Mouse (Mus musculus) liver, embryonic 13.5 days (tissue): ENCODE measurements around the gene Gnmt. TPM values are rescaled to one million over a fixed set of nuclear protein-coding genes. Genes with fewer than 3 reads are reported as not detected.

Experiments
- ATAC-seq: fragments of 200-750 bp; cut with Nextera tagmentation; 2 replicates; pipeline ENCODE4 v1.8.0; 2017; ENCODE audit warnings: low read depth, mild to moderate bottlenecking, moderate number of reproducible peaks, moderate library complexity
- DNase-seq: peaks from one replicate; pipeline ENCODE4 v3.0.0; 2022
- H3K27ac ChIP-seq: fragments of 300-500 bp; sonication (generic); 2 replicates; pipeline ENCODE4 v1.5.1; 2015; ENCODE audit warnings: moderate library complexity, mild to moderate bottlenecking, inconsistent platforms
- H3K27me3 ChIP-seq: fragments of 300-500 bp; sonication (generic); 2 replicates; pipeline ENCODE4 v1.6.1; 2015; ENCODE audit warnings: mild to moderate bottlenecking, inconsistent platforms
- H3K36me3 ChIP-seq: fragments of 300-500 bp; sonication (generic); 2 replicates; pipeline ENCODE4 v1.6.1; 2015; ENCODE audit warnings: mild to moderate bottlenecking, inconsistent platforms
- H3K4me1 ChIP-seq: fragments of 300-500 bp; sonication (generic); replicated peaks from 2 replicates; pipeline ENCODE4 v1.6.1; 2015; ENCODE audit warnings: inconsistent platforms
- H3K4me2 ChIP-seq: fragments of 300-500 bp; sonication (generic); 2 replicates; pipeline ENCODE4 v1.6.1; 2015; ENCODE audit warnings: inconsistent platforms, mild to moderate bottlenecking, moderate library complexity
- H3K4me3 ChIP-seq: fragments of 300-500 bp; sonication (generic); replicated peaks from 2 replicates; pipeline ENCODE4 v1.5.1; 2015; ENCODE audit warnings: mild to moderate bottlenecking, inconsistent platforms
- H3K9ac ChIP-seq: fragments of 300-500 bp; sonication (generic); 2 replicates; pipeline ENCODE4 v1.6.1; 2015; ENCODE audit warnings: mild to moderate bottlenecking, inconsistent platforms
- H3K9me3 ChIP-seq: fragments of 300-500 bp; sonication (generic); replicated peaks from 2 replicates; pipeline ENCODE4 v1.6.1; 2016; ENCODE audit warnings: inconsistent platforms
- WGBS: fragments of 180-500 bp; shearing (Covaris S2); methylation state at CpG from one replicate; pipeline ENCODE4 v1.1.7; 2015; ENCODE audit not compliant: insufficient replicate concordance; 5-methylcytosine and 5-hydroxymethylcytosine counted together
- polyA plus RNA-seq: library from polyadenylated mRNA; unstranded; fragments of >200 nt; fragmentation: Nextera tagmentation; extraction: Ambion mirVana; gene quantifications from 2 replicates; pipeline ENCODE4 v1.2.1, GENCODE M21; 2015

The Gnmt gene
- polyA plus RNA-seq, 1 experiment from 2014 or later = 11.7 TPM

GRCm38 (mm10) chr17:46680760-46681373 lies 48.1 kb downstream of the Gnmt start, which contains the start of gene Klhdc3:
TSS of gene Klhdc3 (minus strand) at chr17:46680914.
- Histone ChIP-seq H3K27me3 (no peaks in the 10 kb centered on the region), H3K36me3 (peaks cover 61% of the 10 kb centered on the region)

GRCm38 (mm10) chr17:46679843-46680759 lies 48.9 kb downstream of the Gnmt start:
- 1% methylated on average over 34 of the region's 34 CpGs for WGBS
- peaks cover 39% of the 10 kb centered on the region for H3K4me1 ChIP-seq
- no peaks in the 10 kb centered on the region for H3K9me3 ChIP-seq
- H3K36me3 ChIP-seq = peaks cover 61% of the 10 kb centered on the region
- peak overlapping the region; percentile 92 for H3K4me3 ChIP-seq
- DNase-seq (peak; percentile 33), ATAC-seq (peak; percentile 1; the same call in 1 of the 2 replicates)
- peak overlapping the region; percentile 98 for H3K4me2 ChIP-seq
- H3K27me3 ChIP-seq = no peaks in the 10 kb centered on the region
- peak overlapping the region; percentile 90 for H3K9ac ChIP-seq
- peak overlapping the region; percentile 90 for H3K27ac ChIP-seq

More at GRCm38 (mm10) chr17:46680760-46681373, 48.1 kb downstream of the Gnmt start, which contains the start of gene Klhdc3:
- H3K4me3 ChIP-seq = peak within 1 kb of the TSS; percentile 92
- DNase-seq = peak; percentile 99
- H3K9ac ChIP-seq = peak within 1 kb of the TSS; percentile 90
- ATAC-seq = peak; percentile 97
- H3K9me3 ChIP-seq = no peaks in the 10 kb centered on the region
- H3K27ac ChIP-seq = peak within 1 kb of the TSS; percentile 90
- under 1% methylated on average over 49 of the region's 49 CpGs for WGBS
- peak within 1 kb of the TSS; percentile 98 for H3K4me2 ChIP-seq
- peaks cover 37% of the 10 kb centered on the region for H3K4me1 ChIP-seq

- Histone ChIP-seq H3K9ac (peak overlapping the region; percentile 90), H3K27ac (peak overlapping the region; percentile 90), H3K4me3 (peak overlapping the region; percentile 92), H3K4me1 (peaks cover 48% of the 10 kb centered on the region), H3K9me3 (no peaks in the 10 kb centered on the region), H3K27me3 (no peaks in the 10 kb centered on the region), H3K4me2 (peak overlapping the region; percentile 98), H3K36me3 (peaks cover 55% of the 10 kb centered on the region)
- ATAC-seq (no peak), DNase-seq (no peak)
- WGBS = 66% methylated on average over 9 of the region's 9 CpGs
Measured at GRCm38 (mm10) chr17:46678911-46679310, 50.1 kb downstream of the Gnmt start.

- Histone ChIP-seq H3K4me1 (peaks cover 52% of the 10 kb centered on the region), H3K9ac (peak within 1 kb of the TSS; percentile 90), H3K4me2 (peak within 1 kb of the TSS; percentile 98), H3K27me3 (no peaks in the 10 kb centered on the region), H3K4me3 (peak within 1 kb of the TSS; percentile 92), H3K36me3 (peaks cover 50% of the 10 kb centered on the region), H3K9me3 (no peaks in the 10 kb centered on the region), H3K27ac (peak within 1 kb of the TSS; percentile 90)
- DNase-seq = no peak
- WGBS = 82% methylated on average over 8 of the region's 9 CpGs
- no peak for ATAC-seq
Measured at GRCm38 (mm10) chr17:46678416-46678815, 50.6 kb downstream of the Gnmt start, which contains the start of gene Mea1. TSS of gene Mea1 (plus strand) at chr17:46678793.

Other genes with a start within 250 kb of the Gnmt start
- 0.02 TPM in 2 replicates for gene Ttbk1, start 241.5 kb downstream of the Gnmt start, polyA plus RNA-seq
- 34.6 and 35.1 TPM in 2 replicates for gene Dnph1, start 232.5 kb downstream of the Gnmt start, polyA plus RNA-seq
- 0.44 and 0.84 TPM in 2 replicates for gene Cul9, start 182.8 kb downstream of the Gnmt start, polyA plus RNA-seq
- gene Srf, start 173.0 kb downstream of the Gnmt start, polyA plus RNA-seq = 2.9 and 3.2 TPM in 2 replicates
- 8.0 and 9.1 TPM in 2 replicates for gene Ptk7, start 99.7 kb downstream of the Gnmt start, polyA plus RNA-seq
- 5.8 TPM in 2 replicates for gene Klc4, start 83.1 kb downstream of the Gnmt start, polyA plus RNA-seq
- 91.5 and 97.5 TPM in 2 replicates for gene Mrpl2, start 82.9 kb downstream of the Gnmt start, polyA plus RNA-seq
- gene Cul7, start 78.8 kb downstream of the Gnmt start, polyA plus RNA-seq = 10.9 and 12.4 TPM in 2 replicates
- gene Rrp36, start 54.8 kb downstream of the Gnmt start, polyA plus RNA-seq = 31.7 and 31.9 TPM in 2 replicates
- 65.2 and 67.8 TPM in 2 replicates for gene Mea1, start 50.4 kb downstream of the Gnmt start, polyA plus RNA-seq
- gene Klhdc3, start 48.3 kb downstream of the Gnmt start, polyA plus RNA-seq = 73.1 and 75.6 TPM in 2 replicates
- 31.2 and 36.0 TPM in 2 replicates for gene Ppp2r5d, start 24.1 kb downstream of the Gnmt start, polyA plus RNA-seq
- 8.5 and 9.4 TPM in 2 replicates for gene Pex6, start 17.7 kb downstream of the Gnmt start, polyA plus RNA-seq
- gene Cnpy3, start 23.0 kb upstream of the Gnmt start, polyA plus RNA-seq = 30.2 and 30.9 TPM in 2 replicates
- gene Ptcra, start 34.5 kb upstream of the Gnmt start, polyA plus RNA-seq = 0.30 and 0.32 TPM in 2 replicates
- gene 2310039H08Rik, start 43.5 kb upstream of the Gnmt start, polyA plus RNA-seq = 44.5 and 51.4 TPM in 2 replicates
- 108 and 131 TPM in 2 replicates for gene Rpl7l1, start 53.5 kb upstream of the Gnmt start, polyA plus RNA-seq
- 2.6 and 3.6 TPM in 2 replicates for gene Bicral, start 129.3 kb upstream of the Gnmt start, polyA plus RNA-seq
- gene Tbcc, start 161.5 kb upstream of the Gnmt start, polyA plus RNA-seq = 22.4 and 24.9 TPM in 2 replicates
- not detected in 2 replicates for gene Prph2, start 181.3 kb upstream of the Gnmt start, polyA plus RNA-seq